Mouse (Mus musculus): Measurements from ENCODE around the gene Fam240a.

DNA sequence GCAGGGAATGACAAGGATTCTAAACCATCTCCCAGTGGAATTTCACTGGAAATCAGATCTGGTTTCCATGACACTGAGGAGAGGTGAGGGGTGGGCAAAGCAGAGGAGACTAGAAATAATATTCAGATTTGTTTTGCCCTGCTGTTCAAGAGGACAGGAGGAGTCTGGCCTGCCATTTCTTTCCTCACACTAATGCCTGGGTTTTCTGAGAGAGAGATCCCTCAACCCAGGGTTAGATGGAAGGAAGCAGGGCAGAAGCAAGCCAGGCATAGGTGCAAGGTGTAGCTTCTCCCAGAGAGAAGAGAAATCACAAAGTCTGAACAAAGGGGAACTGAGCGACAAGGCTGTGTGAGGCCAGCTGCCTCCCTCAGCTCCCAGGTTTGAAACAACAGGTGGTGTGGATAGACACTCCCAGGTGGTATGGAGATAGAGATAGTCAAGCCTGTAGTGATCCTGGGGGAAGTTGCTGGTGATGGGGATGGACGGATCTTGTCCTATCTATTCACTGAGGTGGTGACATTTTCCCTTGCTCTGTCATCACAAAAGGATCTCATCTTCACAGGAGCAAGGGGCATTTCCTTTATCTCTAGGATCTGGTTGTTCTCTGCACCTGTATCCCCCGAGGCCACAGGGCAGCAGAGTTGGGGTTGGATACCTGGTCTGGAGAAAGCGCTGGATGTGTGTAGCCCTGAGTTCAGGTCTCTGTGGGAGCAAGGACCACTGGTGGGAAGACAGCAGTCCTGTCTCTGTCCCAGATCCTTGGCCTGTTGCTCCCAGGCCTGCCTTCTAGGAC is 8.6 kb downstream of the Fam240a start:
- TF ChIP-seq CTCF (IDR thresholded peaks at IDR 0.05; ENCODE audit: low read depth, low read length) (no peak), GATA1 (IDR thresholded peaks at IDR 0.05; ENCODE audit: borderline replicate concordance, low read length) (no peak), POLR2AphosphoS5 (IDR thresholded peaks at IDR 0.05; ENCODE audit: insufficient replicate concordance, low read depth, low read length) (no peak), TAL1 (conservative IDR thresholded peaks at IDR 0.05; ENCODE audit: low read depth, low read length) (no peak)
